Mouse (Mus musculus): ENCODE results near the gene Hnrnpab.

GRCm38 (mm10) chr11:51591915-51592314, 14.7 kb downstream of the Hnrnpab start:
- TF ChIP-seq CTCF (conservative IDR thresholded peaks at IDR 0.05; ENCODE audit: insufficient read depth, insufficient read length, low read depth, low read length) (no peak), POLR2A (IDR thresholded peaks at IDR 0.05; ENCODE audit: low read depth, low read length) (no peak)
